In the genomic region with DNA sequence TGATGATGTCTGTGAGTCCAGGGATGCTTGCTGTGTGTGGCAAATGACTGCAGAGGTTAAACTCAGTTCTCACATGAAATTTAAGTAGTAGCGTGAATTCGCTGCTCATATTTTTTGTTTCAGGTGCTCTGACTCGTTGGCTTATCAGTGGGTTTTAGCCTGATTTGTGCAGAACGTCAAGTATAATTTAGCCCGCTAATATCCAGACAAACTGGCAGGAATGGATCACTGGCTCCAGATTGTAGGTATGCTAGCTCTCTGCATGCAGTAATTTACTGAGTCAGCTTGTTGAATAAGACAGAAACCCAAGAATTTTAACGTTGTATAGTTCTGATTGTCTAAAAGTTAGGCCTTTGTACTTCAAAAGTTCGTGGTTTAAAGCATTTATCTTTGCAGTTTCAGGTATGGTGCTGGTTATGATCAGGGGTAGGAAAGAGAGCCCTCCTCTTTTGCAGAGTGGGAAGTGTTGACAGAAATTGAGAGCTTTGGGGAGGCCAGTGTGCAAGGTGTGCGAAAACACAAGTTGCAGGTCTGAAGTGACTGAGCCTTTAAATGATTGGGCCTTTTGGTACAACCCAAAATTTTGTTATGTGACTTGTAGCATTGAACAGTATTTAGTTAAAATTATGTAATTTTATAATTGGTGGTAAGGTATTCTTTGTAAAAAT, we compare ENCODE assay signal across 8 mouse cellular contexts. TPM values are rescaled to one million over a fixed set of nuclear protein-coding genes. Genes with fewer than 3 reads are reported as not detected.
DNase-seq lines count a peak whose midpoint lies in the region; ATAC-seq lines count a peak whose summit lies in the region.

No protein-coding gene starts in this region.

- H3K4me1 ChIP-seq in hindbrain, embryonic 11.5 days (replicated peaks; ENCODE audit: control insufficient read depth, insufficient read depth, low read length), result peaks cover 11% of the 10 kb centered on the region; the same call in 1 of the 2 replicates
- H3K4me1 ChIP-seq in midbrain, embryonic 13.5 days (replicated peaks), result peaks cover 52% of the 10 kb centered on the region

- ATAC-seq in hindbrain, embryonic 11.5 days (ENCODE audit: low FRiP score), result no peak
- ATAC-seq in midbrain, embryonic 13.5 days, result no peak
- ATAC-seq in granulocyte monocyte progenitor cell, adult 5-6 weeks (replicated peaks; ENCODE audit: poor library complexity, severe bottlenecking), result no peak

- no peaks in the 10 kb centered on the region for H3K36me3 ChIP-seq in hindbrain, embryonic 11.5 days (ENCODE audit: control insufficient read depth, insufficient read depth, low read length)
- no peaks in the 10 kb centered on the region for H3K36me3 ChIP-seq in midbrain, embryonic 13.5 days

- H3K27ac ChIP-seq in hindbrain, embryonic 11.5 days (ENCODE audit: low read depth, low read length), result no peak overlapping the region
- no peak overlapping the region for H3K27ac ChIP-seq in midbrain, embryonic 13.5 days

- no peaks in the 10 kb centered on the region for H3K27me3 ChIP-seq in hindbrain, embryonic 11.5 days (ENCODE audit: control insufficient read depth, insufficient read depth, low read length)
- no peaks in the 10 kb centered on the region for H3K27me3 ChIP-seq in midbrain, embryonic 13.5 days

- peak overlapping the region; percentile 95 for H3K9ac ChIP-seq in hindbrain, embryonic 11.5 days (ENCODE audit: low read depth, low read length)
- H3K9ac ChIP-seq in midbrain, embryonic 13.5 days (replicated peaks), result peak overlapping the region; percentile 99

- H3K4me2 ChIP-seq in hindbrain, embryonic 11.5 days (replicated peaks; ENCODE audit: low read depth, low read length), result peak overlapping the region; percentile 96
- H3K4me2 ChIP-seq in midbrain, embryonic 13.5 days (replicated peaks), result peak overlapping the region; percentile 92

- 2% methylated on average over 8 of the region's 8 CpGs for WGBS in hindbrain, embryonic 11.5 days
- WGBS in midbrain, embryonic 13.5 days, result 2% methylated on average over 8 of the region's 8 CpGs

- DNase-seq in kidney, adult 18-20 months, result peak; percentile 13
- no peak for DNase-seq in kidney, postnatal 36 days
- peak; percentile 39 for DNase-seq in NIH3T3 (ENCODE audit: low read depth)
- no peak for DNase-seq in hindbrain, embryonic 11.5 days (ENCODE audit: low spot score)
- no peak for DNase-seq in frontal cortex, postnatal 25 days (ENCODE audit: low spot score in 2 of 2)
- no peak for DNase-seq in testis, postnatal 14 days (ENCODE audit: low spot score)

- H3K9me3 ChIP-seq in hindbrain, embryonic 11.5 days (ENCODE audit: control insufficient read depth, low read length), result no peaks in the 10 kb centered on the region
- no peaks in the 10 kb centered on the region for H3K9me3 ChIP-seq in midbrain, embryonic 13.5 days

- H3K4me3 ChIP-seq in hindbrain, embryonic 11.5 days (ENCODE audit: low read depth, low read length), result peak overlapping the region; percentile 96
- peak overlapping the region; percentile 98 for H3K4me3 ChIP-seq in midbrain, embryonic 13.5 days (replicated peaks)

RNA-seq across cellular contexts. Expression of gene Pten, which starts 2.2 kb away (rescaled TPM):
- polyA plus RNA-seq in hindbrain, embryonic 11.5 days (2014; fragmentation: Nextera tagmentation; extraction: Ambion mirVana), result 8.5 and 14.2 TPM in 2 replicates
- polyA plus RNA-seq in midbrain, embryonic 13.5 days (2015; fragmentation: Nextera tagmentation; extraction: Ambion mirVana), result 11.1 and 11.7 TPM in 2 replicates
- 67.3 and 74.5 TPM in 2 replicates for total RNA-seq in granulocyte monocyte progenitor cell, adult 5-6 weeks (2014; fragmentation: Nextera tagmentation)
- total RNA-seq in granulocyte monocyte progenitor cell, adult 5-6 weeks (2017), result 98.5 and 103 TPM in 2 replicates

RNA-seq across cellular contexts. Expression of gene Atad1, which starts 19.9 kb away (rescaled TPM):
- polyA plus RNA-seq in hindbrain, embryonic 11.5 days (2014; fragmentation: Nextera tagmentation; extraction: Ambion mirVana), result 110 and 113 TPM in 2 replicates
- polyA plus RNA-seq in midbrain, embryonic 13.5 days (2015; fragmentation: Nextera tagmentation; extraction: Ambion mirVana), result 115 and 133 TPM in 2 replicates
- 59.5 and 62.9 TPM in 2 replicates for total RNA-seq in granulocyte monocyte progenitor cell, adult 5-6 weeks (2014; fragmentation: Nextera tagmentation)
- total RNA-seq in granulocyte monocyte progenitor cell, adult 5-6 weeks (2017), result 77.7 and 82.9 TPM in 2 replicates

Comparison
In these comparisons a context has a peak if more than half of its experiments do, and no peak if none do; other contexts are left out.
1. DNase-seq: peak in kidney, adult 18-20 months (single experiment) and NIH3T3 (single experiment); none in kidney, postnatal 36 days (0 of 2), hindbrain, embryonic 11.5 days (single experiment), frontal cortex, postnatal 25 days (0 of 2) and testis, postnatal 14 days (single experiment).